Mouse (Mus musculus) splenic B cell, adult 2 months (primary cell): ENCODE data around the gene Znrf1.
A peak's percentile ranks its signal among the peaks of the same experiment; 100 is the strongest.

ENCODE experiments used
- DNase-seq: peaks from one replicate; pipeline ENCODE4 v3.0.0-alpha.2; 2011; ENCODE audit warnings: low read depth, low spot score
- H3K27me3 ChIP-seq: 2 replicates; pipeline ENCODE4 v1.6.1; 2012; ENCODE audit warnings: mild to moderate bottlenecking, low read length, moderate library complexity, mixed read lengths; ENCODE audit not compliant: control insufficient read depth, poor library complexity, insufficient read depth, severe bottlenecking
- H3K36me3 ChIP-seq: 2 replicates; pipeline ENCODE4 v1.6.1; 2012; ENCODE audit warnings: mild to moderate bottlenecking, low read length, moderate library complexity, mixed read lengths; ENCODE audit not compliant: control insufficient read depth, poor library complexity, insufficient read depth, severe bottlenecking

Gene Znrf1

DNA sequence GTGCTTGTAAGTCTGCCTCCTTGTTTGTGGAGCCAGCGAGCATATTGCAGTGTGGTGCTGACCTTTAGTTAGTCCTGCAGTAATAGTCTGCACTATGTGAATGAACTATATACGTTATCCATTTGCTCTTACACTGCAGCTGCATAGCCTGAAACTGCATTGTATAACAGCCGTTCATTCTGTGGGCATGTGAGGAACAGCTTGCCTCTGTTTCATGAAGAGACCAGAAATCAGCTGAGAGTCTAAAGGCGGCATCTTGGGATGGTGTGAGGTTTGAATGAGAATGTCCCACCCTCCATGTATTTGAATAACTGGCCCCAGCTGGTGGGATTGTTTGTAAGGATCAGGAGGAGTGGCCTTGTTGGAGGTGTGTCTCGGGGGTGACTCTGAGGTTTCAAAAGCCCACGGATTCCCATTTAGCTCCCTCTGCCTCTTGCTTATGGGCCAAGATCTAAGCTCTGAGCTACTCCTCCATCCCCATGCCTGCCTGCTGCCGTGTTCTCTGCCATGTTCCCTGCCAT lies 56.6 kb downstream of the Znrf1 start:
- H3K27me3 ChIP-seq = no peaks in the 10 kb centered on the region
- H3K36me3 ChIP-seq = no peaks in the 10 kb centered on the region
- no peak for DNase-seq

DNA sequence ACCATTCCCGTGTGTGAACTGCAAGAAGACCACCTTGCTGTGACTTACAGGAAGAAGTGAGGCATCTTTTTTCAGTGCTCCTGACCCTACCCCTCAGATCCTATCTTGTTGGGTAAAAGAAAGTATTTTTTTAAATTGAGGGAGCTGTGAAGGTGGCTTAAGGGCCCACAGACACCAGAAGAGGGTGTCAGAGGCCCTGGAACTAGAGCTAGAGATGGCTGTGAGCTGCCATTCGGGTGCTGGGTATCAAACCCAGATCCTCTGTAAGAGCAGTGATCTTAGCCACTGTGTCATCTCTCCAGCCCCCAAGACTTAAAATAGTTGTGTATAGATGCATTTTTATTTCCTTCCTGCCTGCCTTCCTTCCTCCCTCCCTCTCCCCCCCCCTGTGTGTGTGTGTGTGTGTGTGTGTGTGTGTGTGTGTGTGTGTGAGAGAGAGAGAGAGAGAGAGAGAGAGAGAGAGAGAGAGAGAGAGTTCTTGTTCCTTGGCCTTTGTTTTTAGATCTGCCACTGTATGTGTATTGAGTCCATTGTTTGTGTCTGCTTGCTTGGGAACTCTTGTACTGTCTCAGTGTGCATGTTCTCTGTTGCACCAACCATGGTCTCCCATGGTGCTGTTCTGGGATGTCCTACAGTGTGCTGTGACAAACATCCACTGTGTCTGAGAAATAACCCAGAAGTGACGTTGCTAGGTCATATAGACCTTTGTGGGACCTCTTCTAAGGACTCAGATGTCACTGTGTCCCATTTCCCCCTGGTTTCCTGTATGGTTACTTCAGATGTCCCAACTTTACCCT lies 58.3 kb downstream of the Znrf1 start:
- peak; percentile 34 for DNase-seq
- no peaks in the 10 kb centered on the region for H3K36me3 ChIP-seq
- H3K27me3 ChIP-seq = no peaks in the 10 kb centered on the region

GRCm38 (mm10) chr8:111594951-111595350 lies 59.1 kb downstream of the Znrf1 start:
- Histone ChIP-seq H3K36me3 (no peaks in the 10 kb centered on the region), H3K27me3 (no peaks in the 10 kb centered on the region)
- no peak for DNase-seq

DNA sequence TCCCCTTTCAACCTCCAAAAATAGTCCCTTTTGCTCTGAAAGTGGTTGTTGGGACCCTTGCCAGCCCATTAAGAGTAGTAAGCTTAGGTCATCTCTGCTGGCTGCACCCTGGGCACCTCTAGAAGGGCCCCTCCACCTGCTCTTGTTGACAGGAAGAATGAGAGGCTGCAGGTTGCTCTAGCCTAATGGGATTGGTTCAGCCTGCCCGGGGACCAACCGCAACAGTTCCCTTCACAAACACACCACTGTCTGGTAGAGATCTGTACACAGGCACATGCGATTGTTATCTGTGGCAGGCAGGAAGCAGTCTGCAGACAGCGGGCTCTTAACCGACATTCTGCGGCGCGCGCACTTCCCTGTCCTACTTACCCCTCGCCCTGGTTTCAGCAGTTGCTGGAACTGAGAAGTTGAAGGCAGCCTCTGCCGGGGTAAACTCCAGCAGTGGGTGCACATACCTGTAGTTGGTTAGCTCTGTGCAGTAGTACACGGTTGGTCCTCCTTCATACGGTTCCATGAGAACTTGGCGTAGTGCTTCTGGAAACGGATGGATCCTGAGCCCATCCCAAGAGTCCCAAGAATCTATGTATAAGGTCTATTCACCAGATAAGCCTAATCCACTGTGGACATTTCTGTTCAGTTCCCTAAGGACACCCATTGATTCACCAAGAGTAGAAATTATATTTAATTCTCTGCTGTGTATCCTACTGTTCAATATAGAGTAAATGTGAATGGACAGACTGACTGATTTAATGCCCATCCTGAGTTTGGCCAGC lies 60.0 kb downstream of the Znrf1 start:
- no peaks in the 10 kb centered on the region for H3K36me3 ChIP-seq
- DNase-seq = peak; percentile 75
- H3K27me3 ChIP-seq = no peaks in the 10 kb centered on the region

DNA sequence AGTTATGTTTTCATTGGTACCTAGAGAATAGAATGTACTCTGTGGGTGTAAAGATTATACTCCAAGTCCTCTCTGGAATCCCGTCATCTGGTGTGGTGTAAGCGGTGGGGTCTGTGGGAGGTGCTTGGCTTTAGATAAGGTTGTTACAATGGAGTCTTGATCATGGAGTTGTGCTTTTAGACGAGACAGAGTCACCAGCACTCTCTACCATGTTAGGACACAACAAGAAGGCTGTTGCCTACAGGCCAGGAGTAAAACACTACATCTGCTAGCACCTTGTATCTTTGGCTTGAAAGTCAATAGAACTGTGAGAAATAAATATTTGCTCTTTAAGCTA lies 60.6 kb downstream of the Znrf1 start:
- DNase-seq = no peak
- Histone ChIP-seq H3K36me3 (no peaks in the 10 kb centered on the region), H3K27me3 (no peaks in the 10 kb centered on the region)

DNA sequence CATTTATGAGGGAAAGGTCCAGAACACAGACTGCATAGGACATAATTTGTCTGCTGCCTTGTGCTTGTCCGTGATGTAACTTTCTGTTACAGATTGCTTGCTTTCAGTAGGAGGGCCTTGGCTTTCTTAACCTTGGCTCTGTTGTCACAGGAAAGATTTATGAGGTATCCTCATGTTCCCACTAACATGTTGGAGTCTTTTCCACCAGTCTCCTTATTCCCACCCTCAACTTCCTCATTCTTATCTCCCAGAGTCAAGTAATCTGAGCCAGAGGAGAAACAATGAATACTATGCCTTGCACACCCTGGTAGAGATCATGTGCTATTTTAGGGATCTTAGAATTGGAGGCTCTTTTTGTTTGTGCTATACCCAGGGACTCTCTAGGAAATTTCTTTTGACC lies 61.4 kb downstream of the Znrf1 start:
- DNase-seq = no peak

GRCm38 (mm10) chr8:111599707-111600444 lies 64.0 kb downstream of the Znrf1 start:
- Histone ChIP-seq H3K36me3 (no peaks in the 10 kb centered on the region), H3K27me3 (no peaks in the 10 kb centered on the region)
- DNase-seq = no peak

More for the DNA sequence above, 61.4 kb downstream of the Znrf1 start:
- H3K27me3 ChIP-seq = no peaks in the 10 kb centered on the region
- no peaks in the 10 kb centered on the region for H3K36me3 ChIP-seq

- no peak for DNase-seq
- H3K36me3 ChIP-seq = no peaks in the 10 kb centered on the region
- no peaks in the 10 kb centered on the region for H3K27me3 ChIP-seq
Observed at GRCm38 (mm10) chr8:111602050-111602449, 66.2 kb downstream of the Znrf1 start.

- DNase-seq = no peak
- H3K36me3 ChIP-seq = no peaks in the 10 kb centered on the region
- H3K27me3 ChIP-seq = no peaks in the 10 kb centered on the region
Observed at GRCm38 (mm10) chr8:111604986-111605385, 69.1 kb downstream of the Znrf1 start.

DNA sequence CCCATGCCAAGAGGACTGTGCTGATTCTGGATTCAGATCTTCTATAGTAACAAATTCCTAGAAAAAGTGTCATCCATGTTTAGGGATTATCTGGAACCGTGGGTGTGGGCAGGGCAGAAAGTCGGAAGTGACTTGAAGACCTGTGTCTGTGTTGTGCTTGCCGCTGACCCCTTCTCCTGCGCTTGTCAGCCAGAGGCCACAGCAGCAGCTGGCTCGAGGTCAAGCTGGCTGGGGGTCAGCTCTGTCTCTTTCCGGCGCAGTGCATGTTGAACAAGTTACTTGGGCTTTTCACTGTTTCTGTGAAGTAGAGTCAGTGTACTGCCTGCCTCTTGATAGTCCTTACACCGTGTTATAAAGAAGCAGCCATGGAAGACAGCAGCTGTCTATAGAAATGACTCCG lies 71.1 kb downstream of the Znrf1 start:
- no peaks in the 10 kb centered on the region for H3K36me3 ChIP-seq
- no peak for DNase-seq

GRCm38 (mm10) chr8:111607414-111607813 lies 71.5 kb downstream of the Znrf1 start:
- Histone ChIP-seq H3K27me3 (no peaks in the 10 kb centered on the region), H3K36me3 (no peaks in the 10 kb centered on the region)
- DNase-seq = no peak

More for the DNA sequence above, 71.1 kb downstream of the Znrf1 start:
- no peaks in the 10 kb centered on the region for H3K27me3 ChIP-seq

- DNase-seq = no peak
- Histone ChIP-seq H3K36me3 (no peaks in the 10 kb centered on the region), H3K27me3 (no peaks in the 10 kb centered on the region)
Observed at GRCm38 (mm10) chr8:111613181-111613580, 77.3 kb downstream of the Znrf1 start.

GRCm38 (mm10) chr8:111614786-111615701 lies 79.1 kb downstream of the Znrf1 start:
- Histone ChIP-seq H3K27me3 (no peaks in the 10 kb centered on the region), H3K36me3 (no peaks in the 10 kb centered on the region)
- DNase-seq = no peak

GRCm38 (mm10) chr8:111617812-111618211 lies 81.9 kb downstream of the Znrf1 start:
- DNase-seq = no peak
- no peaks in the 10 kb centered on the region for H3K36me3 ChIP-seq

More at GRCm38 (mm10) chr8:111617812-111618211, 81.9 kb downstream of the Znrf1 start:
- H3K27me3 ChIP-seq = no peaks in the 10 kb centered on the region
